Mouse (Mus musculus): ENCODE data around the gene Slc12a5. TPM values are rescaled to one million over a fixed set of nuclear protein-coding genes. Genes with fewer than 3 reads are reported as not detected.

The Slc12a5 gene
- total RNA-seq, 2 experiments from 2014 or later = 451 to 495 TPM

DNA sequence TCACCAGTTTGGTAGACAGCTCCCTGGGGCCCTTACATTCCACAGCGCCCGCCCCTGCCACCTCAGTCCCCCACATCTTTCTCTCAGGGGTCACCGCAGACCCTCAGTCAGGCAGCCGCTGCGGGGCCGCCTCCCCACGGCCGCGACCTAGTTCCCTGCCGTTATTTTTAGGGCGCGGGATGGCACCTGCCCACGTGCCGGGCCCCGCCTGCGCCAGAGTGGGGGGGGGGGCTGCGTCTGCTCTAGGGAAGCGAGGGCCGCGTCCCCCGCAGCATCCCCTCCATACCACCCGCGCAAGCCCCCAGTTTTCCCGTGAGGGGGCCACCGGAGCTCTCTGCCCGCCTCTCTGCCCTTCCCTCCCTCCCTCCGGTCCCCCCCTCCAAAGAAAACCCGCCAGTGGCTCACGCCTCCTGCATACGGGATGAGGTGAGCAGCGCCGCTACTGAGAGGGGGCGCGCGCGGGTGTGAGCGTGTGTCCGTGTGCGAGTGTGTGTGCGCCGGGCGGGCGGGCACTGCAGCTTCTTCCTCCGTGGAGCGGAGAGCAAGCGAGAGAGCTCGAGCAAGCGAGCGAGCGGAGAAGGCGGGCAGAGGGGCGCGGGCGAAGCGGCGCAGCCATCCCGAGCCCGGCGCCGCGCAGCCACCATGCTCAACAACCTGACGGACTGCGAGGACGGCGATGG, 7.3 kb downstream of the Slc12a5 start:
- intact Hi-C loops (cut with DNase I) = loop anchor here (10.0 kb wide), 1 partner anchor 317 kb away; the partner anchor contains the start of gene Slc35c2
- DNase-seq (ENCODE audit: low spot score in 2 of 2) = peak; percentile 78 to 82

DNA sequence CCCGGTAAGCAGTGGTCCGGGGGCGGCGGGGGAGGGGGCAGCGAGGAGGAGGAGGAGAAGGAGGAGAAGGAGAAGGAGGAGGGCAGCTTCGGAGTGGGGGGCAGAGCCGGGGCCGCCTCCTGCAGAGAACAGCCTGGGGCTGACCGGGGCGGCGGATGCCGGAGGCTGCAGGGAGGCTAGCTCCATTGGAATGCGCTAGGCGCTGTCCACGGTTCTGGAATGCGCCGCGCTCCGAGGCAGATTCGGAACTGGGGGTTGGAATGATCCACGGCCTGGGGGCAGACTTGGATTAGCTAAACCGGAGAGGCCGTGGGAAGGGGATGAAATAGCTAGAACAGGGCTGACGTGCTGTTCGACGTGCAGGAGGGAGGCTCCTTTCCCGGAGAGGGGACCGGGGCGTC, 7.8 kb downstream of the Slc12a5 start:
- peak in 1 of 2 experiments; percentile 56 for DNase-seq (ENCODE audit: low spot score in 2 of 2)

DNA sequence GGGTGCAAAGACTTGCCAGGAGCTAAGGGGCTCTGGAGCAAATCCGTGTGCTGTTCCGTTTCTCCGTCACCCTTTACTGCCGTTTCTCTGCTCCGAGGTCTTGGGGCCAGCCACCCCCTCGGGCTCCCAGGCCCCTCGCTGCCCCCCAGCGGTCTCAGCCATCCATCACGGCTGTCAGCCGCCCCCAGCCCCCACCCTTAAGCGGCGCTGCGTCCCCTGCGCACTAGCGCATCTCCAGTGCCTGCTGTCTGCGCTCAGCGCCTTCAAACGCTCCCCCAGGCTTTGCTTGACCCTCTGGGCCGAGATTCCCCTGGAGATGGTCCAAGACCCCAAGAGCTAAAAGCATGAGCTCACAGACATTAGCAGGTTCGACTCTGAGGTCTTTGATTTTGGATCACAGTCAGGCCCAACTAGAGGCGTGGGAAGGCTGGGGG, 8.8 kb downstream of the Slc12a5 start:
- intact Hi-C loops (cut with DNase I) = loop anchor here (10.0 kb wide), 1 partner anchor 315 kb away; the partner anchor contains the start of gene Slc35c2
- DNase-seq (ENCODE audit: low spot score in 2 of 2) = peak in 1 of 2 experiments; percentile 61

More for the DNA sequence above, 7.8 kb downstream of the Slc12a5 start:
- intact Hi-C loops (cut with DNase I) = loop anchor here (10.0 kb wide), 1 partner anchor 316 kb away; the partner anchor contains the start of gene Slc35c2

DNA sequence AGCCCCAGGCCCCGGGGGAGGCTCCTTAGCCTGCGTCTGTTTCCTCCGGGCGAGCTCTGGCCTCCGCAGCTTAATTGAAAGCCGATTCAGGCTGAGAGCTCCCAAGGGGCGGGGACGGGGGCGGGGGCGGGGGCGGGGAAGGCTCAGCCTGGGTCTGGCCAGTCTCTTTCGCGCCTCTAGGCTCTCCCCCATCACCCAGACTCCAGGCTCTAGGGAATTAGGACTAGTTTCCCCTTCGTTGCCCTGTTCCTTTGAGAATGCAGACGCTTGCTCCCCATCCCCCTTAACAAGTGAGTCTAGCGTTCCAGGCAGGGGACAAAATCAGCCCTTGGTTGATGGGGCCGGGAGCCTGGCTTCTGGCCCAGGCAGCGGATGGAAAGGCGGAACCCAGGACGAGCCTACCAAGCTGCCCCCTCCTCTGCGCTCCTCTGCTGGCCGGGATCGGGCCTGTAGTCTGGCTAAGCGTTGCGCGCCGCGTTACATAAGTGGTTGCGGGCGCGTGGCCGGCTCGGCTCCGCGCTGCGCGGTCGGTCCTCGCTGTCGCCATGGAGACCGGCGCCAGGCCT, 10.1 kb downstream of the Slc12a5 start:
- intact Hi-C loops (cut with DNase I) = no loop called here
- DNase-seq (ENCODE audit: low spot score in 2 of 2) = peak in 1 of 2 experiments; percentile 68

DNA sequence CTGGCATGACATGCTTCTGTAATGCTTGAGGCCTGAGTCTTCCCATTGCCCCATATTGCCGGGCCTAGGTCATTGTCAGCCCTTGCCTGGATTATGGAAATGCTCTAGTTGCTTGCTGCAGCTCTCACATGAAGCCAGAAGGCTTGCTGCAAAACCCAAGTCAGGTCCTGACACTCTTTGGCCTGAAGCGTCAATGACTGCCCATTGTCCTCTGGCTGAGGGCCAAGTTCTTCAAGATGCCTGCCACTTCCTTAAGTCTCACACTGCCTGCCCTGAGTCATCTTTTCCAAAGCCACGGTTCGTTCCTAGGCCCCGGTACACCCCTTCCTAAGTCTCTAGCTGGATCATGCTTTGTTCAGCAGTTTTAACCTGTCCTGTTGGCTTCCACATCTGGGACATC, 12.0 kb downstream of the Slc12a5 start:
- DNase-seq (ENCODE audit: low spot score in 2 of 2) = no peak
- intact Hi-C loops (cut with DNase I) = no loop called here

DNA sequence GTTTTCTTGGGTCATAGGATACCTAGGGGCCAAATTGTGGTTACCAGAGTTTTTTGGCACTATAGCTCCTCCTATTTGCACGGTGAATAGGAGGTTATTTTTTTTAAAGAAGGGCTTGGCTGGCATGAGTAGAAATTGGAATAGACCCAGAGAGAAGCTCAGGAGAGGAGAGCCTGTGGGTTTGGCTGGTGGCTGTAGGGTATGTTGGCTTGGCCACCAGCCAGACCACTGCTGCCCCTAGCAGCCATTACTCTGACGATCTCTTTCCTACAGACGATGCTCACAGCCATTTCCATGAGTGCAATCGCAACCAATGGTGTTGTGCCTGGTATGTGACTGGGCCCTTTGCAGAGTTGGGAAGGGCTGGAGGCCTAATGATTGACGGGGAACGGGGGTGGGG, 15.0 kb downstream of the Slc12a5 start:
- intact Hi-C loops (cut with DNase I) = no loop called here
- DNase-seq (ENCODE audit: low spot score in 2 of 2) = no peak

DNA sequence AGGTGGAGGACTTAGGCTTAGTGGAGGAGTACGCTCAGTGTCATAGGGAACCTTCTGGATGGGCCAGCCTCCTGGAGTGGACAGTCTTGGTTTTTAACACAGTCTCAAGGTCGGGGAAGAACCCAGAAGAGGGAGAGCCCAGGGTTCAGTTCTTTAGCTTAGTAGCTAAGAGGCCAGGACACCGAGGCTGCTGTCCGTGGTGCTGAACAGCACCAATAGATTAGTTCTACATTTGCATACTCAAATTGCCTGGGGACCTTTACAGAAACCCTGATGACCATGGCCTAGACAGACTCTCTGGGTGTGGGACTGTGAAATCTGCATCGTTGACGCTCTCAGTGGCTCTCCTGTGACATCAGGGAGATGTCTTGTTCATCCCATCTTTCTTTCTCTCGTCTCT, 19.1 kb downstream of the Slc12a5 start:
- intact Hi-C loops (cut with DNase I) = no loop called here
- DNase-seq (ENCODE audit: low spot score in 2 of 2) = no peak

DNA sequence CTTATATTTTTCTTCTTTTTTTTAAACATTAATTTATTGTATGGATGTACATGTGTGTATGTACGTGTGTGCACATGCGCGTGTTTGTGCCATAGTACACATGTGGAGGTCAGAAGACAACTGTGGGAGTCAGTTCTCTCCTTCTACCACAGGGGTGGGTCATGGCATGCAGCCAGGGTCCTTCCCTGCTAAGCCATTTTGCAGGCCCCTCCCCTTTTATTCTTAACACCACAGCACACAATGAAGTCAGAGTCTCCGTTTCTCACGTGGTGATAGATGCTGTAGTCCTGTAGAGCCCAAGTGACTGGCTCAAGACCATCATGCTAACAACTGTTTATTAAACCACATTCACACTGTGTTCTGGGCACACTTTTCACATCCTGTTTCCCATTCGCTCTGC, 25.4 kb downstream of the Slc12a5 start:
- intact Hi-C loops (cut with DNase I) = no loop called here
- no peak for DNase-seq (ENCODE audit: low spot score in 2 of 2)

DNA sequence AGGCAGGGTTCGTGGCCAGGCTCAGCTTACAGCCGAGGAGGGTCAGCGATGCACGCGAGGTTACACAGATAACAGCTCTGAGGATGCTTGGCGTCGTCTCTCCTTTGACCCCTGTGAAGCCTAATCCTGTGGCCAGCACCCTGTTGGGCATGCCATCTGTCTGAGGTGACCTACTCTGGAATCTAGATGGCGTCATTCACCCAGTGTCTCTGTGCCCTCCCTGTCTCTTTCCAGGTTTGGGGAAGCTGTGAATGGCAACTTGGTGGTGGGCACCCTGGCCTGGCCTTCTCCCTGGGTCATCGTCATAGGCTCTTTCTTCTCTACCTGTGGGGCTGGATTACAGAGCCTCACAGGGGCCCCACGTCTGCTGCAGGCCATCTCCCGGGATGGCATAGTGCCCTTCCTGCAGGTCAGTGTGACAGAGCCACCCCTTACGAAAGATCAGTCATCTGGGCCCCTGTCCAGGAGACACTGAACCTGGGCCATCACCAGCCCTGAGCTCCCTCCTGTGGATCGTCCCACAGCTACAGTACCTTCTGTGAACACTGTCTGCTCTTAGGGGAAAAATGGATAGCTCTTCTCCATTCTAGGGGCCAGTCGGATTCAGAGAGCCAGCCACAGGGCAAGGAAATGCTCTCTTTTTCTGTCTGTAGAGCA, 25.9 kb downstream of the Slc12a5 start:
- intact Hi-C loops (cut with DNase I) = no loop called here
- DNase-seq (ENCODE audit: low spot score in 2 of 2) = no peak

DNA sequence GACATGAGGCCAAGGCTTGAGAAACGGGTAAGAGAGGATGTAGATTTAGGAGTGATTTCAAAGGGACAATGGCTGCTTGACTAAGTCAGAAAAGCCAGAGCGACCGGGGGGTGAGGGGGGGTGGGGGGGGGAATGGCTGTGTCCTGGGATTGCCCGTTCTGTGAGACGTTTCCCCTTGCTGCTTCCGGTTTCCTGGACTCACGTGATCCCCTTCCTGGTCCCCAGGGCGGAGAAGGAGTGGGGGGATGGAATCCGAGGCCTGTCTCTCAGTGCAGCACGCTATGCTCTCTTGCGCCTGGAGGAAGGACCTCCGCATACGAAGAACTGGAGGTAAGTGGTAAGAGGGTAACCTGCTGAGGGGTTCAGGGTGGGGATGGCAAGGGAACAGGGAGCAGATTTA, 28.2 kb downstream of the Slc12a5 start:
- no peak for DNase-seq (ENCODE audit: low spot score in 2 of 2)
- intact Hi-C loops (cut with DNase I) = no loop called here

DNA sequence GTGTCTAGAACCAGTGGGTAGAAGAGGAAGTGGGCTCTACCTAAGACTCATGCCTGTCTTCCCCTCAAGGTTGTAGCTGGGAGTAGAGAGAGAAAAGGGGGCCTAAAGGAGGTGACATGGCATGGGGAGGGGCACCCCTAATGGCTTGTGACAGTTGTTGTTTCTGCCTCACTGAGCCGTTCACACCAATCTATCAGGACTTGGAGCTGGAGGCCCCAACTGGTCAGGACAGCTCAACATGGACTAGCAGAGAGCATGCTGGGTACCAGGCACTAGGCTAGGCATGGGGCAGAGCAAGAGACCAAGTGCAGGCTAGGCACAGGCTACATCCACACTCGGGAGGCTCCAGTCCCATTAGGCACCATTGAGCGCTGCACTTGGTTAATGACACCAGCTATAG, 30.5 kb downstream of the Slc12a5 start:
- DNase-seq (ENCODE audit: low spot score in 2 of 2) = no peak
- intact Hi-C loops (cut with DNase I) = no loop called here

DNA sequence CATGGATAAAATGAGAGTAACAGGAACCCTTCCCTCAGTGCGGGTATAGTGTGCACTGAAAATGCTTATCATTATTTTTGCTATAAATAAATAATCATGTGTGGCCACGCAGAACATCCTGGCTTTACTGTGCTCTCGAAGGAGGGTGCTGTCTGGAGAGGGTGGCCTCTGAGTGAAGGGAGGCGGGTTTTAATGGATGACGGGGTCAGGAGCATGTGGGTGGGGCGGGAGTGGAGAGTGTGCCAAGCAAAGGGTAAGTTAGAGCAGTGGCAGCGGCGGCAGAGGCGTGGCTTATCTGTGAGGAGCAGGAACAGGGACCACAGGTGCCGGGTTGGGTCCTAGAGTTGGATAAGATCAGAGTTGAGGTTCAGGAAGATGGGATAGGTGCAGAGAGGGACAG, 31.2 kb downstream of the Slc12a5 start:
- intact Hi-C loops (cut with DNase I) = no loop called here
- no peak for DNase-seq (ENCODE audit: low spot score in 2 of 2)

DNA sequence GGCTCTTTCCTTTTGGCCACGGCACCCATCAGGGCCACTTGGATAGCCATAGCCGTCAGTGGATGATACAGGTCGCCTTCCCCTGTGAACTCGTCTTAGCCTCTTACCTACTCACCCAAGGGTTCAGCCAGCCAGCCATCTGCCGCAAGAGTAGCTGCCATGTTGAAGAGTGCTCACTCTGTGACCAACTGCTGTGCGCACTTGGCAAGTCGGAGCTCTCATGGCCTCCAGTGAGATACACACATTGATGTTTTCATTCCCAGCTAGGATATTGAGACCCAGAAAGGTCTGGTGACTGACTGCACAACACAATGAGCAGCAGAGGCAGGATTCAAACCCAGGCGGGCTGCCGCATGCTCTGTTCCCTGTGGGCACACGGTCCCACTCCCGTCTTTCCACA, 33.6 kb downstream of the Slc12a5 start:
- no peak for DNase-seq (ENCODE audit: low spot score in 2 of 2)
- intact Hi-C loops (cut with DNase I) = no loop called here

DNA sequence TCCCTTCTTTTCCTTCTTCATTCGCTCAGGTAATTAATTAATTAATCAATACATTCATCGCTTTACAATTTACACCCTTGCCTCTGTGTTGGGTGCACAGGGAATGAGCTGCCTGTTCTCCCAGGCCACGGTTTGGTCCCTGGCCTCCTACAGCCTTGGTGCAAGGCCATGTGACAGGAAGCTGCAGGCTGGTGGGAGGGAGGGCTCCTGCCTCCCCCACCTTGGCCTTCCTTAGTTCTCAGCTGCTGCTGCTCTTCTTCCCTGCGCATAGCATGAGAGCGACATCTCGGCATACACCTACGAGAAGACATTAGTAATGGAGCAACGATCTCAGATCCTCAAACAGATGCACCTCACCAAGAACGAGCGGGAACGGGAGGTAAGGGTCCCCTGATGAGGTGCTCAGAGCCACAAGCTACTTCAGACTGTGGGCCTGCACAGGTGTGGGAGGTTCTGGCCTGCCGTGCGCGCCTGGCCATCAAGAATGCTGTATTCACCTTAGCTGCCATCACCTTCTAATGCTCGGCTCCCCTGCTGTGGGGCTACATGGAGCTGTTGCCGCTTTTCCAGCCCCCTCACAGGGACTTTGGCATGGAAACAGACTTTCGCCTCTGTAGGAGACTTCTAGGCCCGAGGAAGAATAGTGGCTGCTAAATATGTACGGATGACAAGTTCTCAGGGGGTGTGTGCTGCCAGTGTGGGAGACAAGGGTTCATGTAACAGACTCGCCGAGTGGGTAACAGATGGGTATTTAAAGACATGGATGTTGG, 34.2 kb downstream of the Slc12a5 start:
- intact Hi-C loops (cut with DNase I) = no loop called here
- peak; percentile 55 to 80 for DNase-seq (ENCODE audit: low spot score in 2 of 2)

DNA sequence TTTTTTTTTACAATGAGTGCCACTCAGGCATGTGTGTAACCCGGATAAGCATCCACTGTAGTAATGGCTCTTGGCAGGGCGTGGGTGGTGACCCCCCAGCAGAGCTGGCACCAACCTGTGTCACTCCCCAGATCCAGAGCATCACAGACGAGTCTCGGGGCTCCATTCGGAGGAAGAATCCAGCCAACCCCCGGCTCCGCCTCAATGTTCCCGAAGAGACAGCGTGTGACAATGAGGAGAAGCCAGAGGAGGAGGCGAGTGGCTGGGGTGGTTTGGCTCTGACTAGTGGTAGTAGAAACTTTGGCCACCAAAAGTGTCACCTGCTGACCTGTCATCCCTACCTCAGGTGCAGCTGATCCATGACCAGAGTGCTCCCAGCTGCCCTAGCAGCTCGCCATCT, 35.4 kb downstream of the Slc12a5 start:
- intact Hi-C loops (cut with DNase I) = no loop called here
- DNase-seq (ENCODE audit: low spot score in 2 of 2) = peak in 1 of 2 experiments; percentile 44

DNA sequence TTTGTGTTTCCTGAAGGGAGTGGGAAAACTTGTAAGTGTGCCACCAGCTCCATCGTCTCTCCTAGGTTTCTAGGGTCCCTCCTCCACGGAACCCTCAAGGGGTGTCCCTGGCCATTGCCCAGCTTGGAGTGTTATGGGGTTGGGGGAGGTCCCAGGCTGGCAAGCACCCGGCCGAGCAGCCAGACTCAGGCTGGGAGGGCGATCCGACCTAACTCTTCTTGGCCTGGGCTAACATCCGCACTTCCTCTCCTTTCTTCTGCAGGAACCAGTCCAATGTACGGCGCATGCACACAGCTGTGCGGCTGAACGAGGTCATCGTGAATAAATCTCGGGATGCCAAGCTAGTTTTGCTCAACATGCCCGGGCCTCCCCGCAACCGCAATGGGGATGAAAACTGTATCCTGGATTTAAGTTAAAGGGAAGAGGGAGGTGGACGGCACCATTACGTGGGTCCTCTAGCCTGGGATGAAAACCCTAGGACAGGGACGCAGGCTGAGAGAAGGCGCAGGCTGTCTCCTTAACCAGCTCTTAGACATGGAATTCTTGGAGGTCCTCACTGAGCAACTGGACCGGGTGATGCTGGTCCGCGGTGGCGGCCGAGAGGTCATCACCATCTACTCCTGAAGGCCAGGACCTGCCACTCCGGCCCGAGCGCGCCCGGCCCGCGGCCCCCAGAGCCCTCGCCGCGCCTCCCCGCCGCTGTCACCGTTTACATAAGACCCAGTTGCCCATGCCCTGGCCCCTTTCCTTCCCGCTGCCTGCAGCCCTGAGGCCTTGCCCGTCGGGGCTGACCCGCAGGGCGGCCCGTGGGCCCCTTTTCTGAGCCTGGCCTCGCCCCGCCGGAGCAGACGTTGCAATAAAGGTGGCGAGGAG, 36.5 kb downstream of the Slc12a5 start:
- DNase-seq (ENCODE audit: low spot score in 2 of 2) = peak in 1 of 2 experiments; percentile 20
- intact Hi-C loops (cut with DNase I) = no loop called here

DNA sequence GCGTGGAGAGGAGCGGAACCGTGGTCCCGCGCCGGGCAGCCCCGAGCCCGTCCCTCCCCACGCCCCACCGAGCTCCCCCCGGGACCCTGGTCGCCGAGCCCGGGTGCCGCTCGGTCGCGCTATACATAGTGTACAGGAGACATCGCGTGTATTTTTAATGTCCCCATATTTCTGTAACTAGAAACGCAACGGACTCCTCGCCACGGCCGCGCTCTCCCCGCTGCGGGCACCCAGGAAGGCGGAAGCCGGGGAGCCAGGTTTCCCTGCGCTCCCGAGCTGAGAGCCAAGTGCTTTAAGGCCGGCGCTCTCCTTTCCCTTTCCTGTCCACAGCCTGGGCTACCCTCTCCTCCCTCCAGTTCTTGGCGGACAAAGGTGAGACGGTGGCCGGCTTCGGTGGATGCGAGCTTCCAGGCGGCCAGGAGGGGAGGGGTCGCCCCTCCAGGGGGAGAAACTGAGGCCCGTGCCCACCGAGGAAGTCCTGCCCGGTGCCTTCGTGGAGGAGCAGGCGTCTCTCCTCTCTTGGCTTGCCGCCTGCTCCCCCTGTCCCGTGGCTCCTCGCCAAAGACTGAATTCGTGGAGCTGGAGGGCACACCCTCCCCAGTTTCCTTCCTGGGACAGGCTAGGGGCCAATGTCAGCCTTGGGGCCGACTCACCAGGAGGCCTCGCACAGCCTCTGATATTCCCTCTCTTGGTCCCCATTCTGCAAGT, 37.3 kb downstream of the Slc12a5 start:
- intact Hi-C loops (cut with DNase I) = no loop called here
- DNase-seq (ENCODE audit: low spot score in 2 of 2) = no peak

DNA sequence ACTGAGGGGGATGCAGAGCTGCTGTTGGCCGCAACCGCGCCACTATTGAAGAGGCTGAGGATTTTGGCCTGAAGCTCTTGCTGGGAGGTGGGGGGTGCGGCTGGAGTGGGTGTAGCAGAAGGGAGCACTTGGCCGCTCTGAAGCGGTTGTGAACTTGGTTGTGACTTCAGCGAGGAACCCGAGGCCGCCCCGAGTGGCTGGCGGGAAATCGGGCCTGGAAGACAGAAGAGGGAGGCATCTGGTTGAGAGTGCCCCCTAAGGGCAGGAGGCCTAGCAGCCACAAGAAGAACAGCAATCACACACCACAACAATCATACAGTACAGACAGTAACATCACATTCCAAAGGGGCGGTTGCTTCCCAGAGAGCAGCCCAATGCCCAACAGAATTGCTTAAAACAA, 41.4 kb downstream of the Slc12a5 start:
- intact Hi-C loops (cut with DNase I) = no loop called here
- no peak for DNase-seq (ENCODE audit: low spot score in 2 of 2)

Measured in left cerebral cortex, postnatal 14 days (tissue).